Mouse (Mus musculus) A20 (cell line): Measurements from ENCODE around the gene Gm17334.
A peak's percentile ranks its signal among the peaks of the same experiment; 100 is the strongest.

Experiments used
- DNase-seq: peaks from one replicate; pipeline ENCODE4 v3.0.0-alpha.2; 2011; ENCODE audit warnings: low read depth, low spot score

Gene Gm17334

DNA sequence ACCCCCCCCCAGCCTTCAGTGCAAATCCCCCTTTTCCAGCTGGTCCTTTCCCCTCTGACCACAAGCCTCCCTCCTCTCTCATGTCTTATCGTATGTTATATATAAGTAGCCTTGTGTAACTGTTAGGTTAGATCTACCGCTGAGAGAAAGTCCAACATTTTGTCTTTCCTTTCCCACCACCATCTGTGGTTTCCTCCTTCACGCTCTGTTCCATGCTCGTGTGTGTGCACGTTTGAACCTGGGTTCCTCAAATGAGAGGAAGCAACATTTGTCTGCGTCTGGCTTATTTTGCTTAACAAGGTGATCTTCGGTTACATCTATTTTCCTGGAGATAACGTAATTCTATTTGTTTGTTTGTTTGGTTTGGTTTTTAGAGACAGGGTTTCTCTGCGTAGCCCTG, 25.0 kb downstream of the Gm17334 start:
- no peak for DNase-seq

DNA sequence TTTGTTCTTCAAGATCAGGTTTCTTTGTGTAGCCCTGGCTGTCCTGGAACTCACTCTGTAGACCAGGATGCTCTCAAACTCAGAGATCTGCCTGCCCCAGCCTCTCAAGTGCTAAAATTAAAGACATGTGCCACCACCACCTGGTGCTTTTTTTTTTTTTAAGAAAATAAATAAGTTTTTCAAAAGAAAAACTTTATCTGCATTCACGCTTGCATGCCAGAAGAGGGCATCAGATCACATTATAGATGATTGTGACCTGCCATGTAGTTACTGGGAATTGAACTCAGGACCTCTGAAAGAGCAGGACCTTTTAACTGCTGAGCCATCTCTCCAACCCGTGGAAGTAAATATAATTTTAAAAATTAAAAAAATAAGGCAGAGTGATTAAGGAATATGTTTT, 27.7 kb downstream of the Gm17334 start:
- DNase-seq: no peak

DNA sequence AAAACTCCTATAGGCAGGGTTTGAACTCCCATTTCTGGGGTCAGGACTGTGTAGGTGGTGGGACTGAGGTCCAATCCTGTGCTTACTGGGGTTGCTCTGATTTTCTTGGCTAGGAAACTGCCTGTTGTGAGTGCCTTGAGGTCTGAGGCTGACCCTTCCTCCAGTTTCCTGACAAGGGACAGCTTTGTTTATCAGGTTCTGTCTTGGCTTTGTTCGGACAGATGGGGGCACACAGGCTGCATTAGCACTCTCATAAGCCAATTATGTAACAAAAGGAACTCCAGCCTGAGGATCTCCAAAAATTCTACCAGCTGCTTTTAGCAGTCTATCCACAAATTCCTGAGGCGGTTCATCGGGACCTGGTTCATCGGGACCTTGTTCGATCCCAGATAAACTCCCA, 30.6 kb downstream of the Gm17334 start:
- no peak for DNase-seq

DNA sequence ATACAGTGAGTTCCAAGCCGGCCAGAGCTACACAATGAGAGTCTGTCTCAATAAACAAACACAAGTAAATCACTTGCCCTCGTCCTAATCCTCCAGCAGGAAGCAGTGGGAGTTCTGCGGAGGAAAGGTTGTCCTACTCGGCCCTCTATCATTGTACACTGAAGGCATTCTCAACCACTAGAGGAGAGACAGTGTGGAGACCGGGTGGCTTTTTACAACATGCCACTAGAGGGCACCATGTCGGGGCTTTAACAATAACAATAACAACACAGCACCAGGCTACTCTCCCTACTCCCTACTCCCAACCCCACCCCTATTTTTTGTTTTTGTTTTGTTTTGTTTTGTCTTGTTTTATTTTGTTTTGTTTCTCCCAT, 35.4 kb downstream of the Gm17334 start:
- DNase-seq: peak; percentile 80

DNA sequence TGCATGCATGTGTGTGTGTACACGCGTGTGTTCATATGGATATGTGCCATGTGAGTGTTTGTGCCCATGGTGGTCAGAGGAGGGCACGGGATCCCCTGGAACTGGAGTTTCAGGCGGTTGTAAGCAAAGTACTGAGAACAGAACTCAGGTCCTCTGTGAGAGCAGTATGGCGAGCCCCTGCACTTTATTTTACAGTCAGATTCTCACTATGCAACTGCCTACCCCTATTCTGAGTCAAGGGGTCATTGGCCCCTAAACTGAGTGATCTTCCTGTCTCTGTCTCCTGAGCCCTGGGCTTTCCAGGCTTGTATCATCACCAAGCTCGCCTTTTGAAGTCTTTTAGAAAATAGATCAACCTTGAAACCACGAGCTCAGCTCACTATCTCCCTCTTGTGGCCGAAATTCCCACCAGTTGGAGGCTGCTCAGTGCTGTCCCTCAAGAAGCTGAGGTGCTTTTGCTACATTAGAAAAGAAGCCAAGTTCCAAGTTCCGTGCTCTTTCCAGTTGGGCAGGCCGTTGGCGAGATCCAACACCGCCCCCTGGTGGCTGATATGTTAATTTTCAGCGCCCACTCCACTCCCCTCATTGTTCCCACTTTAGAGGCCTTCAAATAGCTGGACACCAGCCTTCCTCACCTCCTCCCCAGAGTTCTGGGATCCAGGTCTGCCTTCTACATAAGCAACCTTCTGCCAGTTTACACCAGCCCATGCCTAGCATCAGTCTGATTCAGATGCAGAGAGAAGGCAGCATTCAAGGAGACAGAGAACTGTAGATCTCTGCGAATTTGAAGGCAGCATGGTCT, 36.0 kb downstream of the Gm17334 start:
- DNase-seq: peak; percentile 91

DNA sequence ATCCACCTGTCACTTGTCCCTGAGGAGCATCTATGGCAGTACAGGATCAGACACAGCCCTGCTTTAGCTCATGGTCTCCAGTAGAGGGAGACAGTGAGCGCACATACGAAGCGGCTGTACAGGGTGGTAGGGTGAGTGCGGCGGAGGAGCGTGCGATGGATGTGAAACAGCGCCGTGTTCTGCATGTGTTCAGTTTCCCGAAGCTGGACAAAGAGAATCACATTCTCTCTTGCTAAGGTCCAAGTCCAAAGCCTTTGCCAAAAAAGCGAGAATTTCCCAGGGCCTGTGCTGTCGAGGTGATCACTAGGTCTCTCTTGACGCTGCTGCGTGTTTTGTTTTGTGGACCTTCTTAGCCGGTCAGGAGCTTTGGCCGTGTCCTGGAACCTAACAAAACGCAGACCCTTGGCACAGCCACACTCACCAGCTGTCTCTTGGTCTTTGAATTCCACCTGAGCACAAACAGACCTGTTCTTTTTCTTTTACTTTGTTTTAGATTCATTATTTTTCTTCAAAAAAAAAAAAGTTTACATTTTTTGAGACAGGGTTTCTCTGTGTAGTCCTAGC, 37.2 kb downstream of the Gm17334 start:
- peak; percentile 93 for DNase-seq

DNA sequence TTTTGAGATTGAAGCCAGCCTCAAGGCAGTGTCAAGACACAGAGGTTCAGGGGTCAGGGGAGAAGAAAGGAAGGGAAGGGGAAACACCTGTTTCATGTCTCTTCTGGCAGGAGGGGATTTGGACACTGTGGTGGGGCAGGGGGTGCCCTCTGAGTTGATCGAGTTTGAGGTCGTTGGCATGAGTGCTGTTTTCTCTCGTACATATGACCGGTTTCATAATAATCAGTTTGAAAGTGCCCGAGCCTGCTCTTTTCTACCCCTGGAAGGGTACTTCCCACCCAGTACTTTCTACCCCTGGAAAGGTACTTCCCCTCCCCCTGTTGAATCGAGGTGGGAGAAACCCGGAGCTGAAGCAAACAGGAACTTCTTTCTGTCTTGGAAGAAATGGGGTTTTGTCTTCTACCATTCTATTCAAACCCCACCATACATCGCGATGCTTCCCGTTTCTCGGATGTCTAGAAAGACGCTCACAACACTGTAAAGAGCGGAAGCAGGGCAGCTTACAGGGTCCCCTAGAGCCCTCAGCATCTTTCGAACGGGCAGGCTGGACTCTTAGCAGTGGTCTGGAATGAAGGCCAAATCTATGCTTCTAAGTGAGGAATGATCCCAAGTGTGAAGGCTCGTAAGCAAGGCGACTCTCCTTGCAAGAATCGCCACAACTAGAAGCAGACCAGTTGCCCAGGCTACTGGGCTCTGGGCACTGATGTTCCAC, 37.9 kb downstream of the Gm17334 start:
- peak; percentile 79 for DNase-seq

DNA sequence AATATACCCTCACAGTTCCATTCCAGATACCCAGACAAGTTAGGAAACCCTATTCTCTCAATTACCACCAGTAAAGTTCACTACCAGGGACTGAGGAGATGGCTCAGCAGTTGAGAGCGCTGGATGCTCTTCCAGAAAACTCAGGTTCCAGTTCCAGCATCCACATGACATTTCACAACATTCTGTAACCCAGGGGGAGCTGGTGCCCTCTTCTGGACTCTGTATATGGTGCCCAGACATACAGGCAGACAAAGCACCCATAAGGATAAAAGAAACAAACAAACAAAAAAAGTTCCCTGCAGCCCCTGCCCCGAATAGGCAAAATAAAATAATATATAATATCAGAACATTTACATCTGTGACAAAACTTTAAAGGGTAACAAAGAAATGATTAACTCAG, 38.6 kb downstream of the Gm17334 start:
- DNase-seq: peak; percentile 54

DNA sequence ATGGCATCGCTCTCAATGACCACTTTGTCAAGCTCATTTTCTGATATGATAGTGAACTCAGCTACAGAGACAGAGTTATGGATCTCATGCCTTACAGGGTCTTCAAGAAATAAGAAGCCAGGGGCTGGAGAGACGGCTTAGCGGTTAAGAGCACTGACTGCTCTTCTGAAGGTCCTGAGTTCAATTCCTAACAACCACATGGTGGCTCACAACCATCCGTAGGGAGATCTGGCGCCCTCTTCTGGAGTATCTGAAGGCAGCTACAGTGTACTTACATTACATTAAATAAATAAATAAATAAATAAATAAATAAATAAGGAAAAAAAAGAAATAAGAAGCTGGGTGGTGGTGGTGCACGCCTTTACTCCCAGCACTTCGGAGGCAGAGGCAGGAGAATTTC, 39.2 kb downstream of the Gm17334 start:
- DNase-seq: peak; percentile 62

DNA sequence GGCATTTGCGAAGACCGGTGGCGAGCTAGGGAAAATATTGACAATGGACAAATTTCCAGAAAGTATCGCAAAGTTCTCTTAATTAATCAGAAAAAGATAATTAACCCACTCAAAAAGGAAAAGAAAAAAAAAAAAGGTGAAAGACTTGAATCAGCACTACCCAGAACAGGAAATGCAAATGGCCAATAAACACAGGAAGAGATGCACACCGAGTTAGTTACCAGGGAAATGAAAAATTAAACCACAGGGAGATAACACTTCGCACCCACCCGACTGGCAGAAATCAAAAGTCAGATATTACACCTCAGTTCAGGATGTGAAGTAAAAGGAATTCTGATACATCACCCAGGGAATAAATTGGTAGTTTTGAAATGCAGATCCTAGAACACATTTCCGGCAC, 40.7 kb downstream of the Gm17334 start:
- DNase-seq: no peak

DNA sequence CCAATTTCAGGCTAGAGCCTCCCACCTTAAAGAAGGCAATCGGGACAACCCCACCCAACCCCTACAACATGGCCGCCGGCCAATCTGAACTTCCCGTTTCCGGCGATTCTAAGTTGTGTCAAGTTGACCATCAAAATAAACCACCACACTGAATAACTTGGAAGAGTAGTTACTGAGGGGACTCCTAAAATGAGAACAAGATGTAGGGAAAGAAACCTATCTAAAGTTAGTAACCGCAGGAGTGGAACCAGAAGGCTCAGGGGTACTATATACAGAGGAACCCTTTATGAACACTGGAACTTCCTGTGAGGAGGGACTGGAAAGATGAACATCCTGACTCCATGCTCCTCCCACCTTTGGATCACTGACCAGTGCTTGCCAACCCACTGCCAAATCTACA, 41.5 kb downstream of the Gm17334 start:
- no peak for DNase-seq
